Mouse (Mus musculus): ENCODE data around the gene Slc35g3. TPM values are rescaled to one million over a fixed set of nuclear protein-coding genes. Genes with fewer than 3 reads are reported as not detected.
A peak's percentile ranks its signal among the peaks of the same experiment; 100 is the strongest.

Slc35g3 gene
- polyA plus RNA-seq (2016; fragmentation: Nextera tagmentation; extraction: Ambion mirVana), result 0.50 TPM in 1 of 2 replicates, not detected in the other

DNA sequence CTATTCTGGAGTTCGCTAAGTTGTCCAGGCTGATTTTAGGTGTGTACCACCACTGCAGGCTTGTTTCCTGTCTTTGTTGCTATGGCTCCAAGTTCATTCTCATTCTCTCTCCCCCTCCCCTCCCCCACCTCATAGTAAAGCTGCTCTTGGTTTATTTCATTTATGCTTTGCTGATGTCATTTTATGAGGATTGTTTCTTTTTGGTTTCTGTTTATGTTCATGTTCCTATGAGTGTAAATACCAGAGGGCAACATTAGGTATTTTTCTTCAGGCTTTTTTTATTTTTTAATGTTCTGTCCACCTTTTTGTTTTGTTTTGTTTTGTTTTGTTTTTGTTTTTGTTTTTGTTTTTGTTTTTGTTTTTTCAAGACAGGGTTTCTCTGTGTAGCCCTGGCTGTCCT lies at the start of gene Slc35g3:
TSS of gene Slc35g3 (minus strand) at position 101 of the 400 bp plus-strand sequence.
- Histone ChIP-seq H3K4me3 (peak within 1 kb of the TSS; percentile 21), H3K27me3 (ENCODE audit: insufficient read depth, poor library complexity, severe bottlenecking) (peaks cover under 1% of the 10 kb centered on the region; the same call in 1 of the 2 replicates), H3K4me1 (replicated peaks) (peaks cover 47% of the 10 kb centered on the region), H3K27ac (peak within 1 kb of the TSS; percentile 97), H3K36me3 (no peaks in the 10 kb centered on the region), H3K9me3 (no peaks in the 10 kb centered on the region)
- 77% methylated on average over 1 of the region's 1 CpGs for WGBS
- no peak for DNase-seq (ENCODE audit: low spot score)

DNA sequence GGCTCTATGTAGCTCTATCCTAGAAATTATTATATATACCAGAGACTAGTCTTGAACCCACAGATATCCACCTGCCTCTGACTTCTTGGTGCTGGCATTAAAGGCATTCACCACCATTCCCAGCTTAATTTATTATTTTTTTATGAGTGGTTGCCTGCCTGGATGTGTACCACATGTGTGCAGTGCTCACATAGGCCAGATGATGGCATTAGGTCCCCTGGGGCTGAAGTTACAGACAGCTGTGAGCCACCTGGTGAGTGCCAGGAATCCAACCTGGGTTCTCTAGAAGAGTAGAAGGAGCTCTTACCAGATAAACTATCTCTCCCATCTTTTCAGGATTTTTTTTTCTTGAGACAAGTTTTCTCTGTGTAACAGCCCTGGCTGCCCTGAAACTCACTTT lies 48.5 kb upstream of the Slc35g3 start:
- H3K27ac ChIP-seq, result no peak overlapping the region
- peaks cover 22% of the 10 kb centered on the region for H3K27me3 ChIP-seq (ENCODE audit: insufficient read depth, poor library complexity, severe bottlenecking)
- no peak overlapping the region for H3K4me3 ChIP-seq
- H3K9me3 ChIP-seq, result peaks cover 4% of the 10 kb centered on the region; the same call in 1 of the 2 replicates
- no peaks in the 10 kb centered on the region for H3K4me1 ChIP-seq (replicated peaks)
- no peaks in the 10 kb centered on the region for H3K36me3 ChIP-seq
- no peak for DNase-seq (ENCODE audit: low spot score)

DNA sequence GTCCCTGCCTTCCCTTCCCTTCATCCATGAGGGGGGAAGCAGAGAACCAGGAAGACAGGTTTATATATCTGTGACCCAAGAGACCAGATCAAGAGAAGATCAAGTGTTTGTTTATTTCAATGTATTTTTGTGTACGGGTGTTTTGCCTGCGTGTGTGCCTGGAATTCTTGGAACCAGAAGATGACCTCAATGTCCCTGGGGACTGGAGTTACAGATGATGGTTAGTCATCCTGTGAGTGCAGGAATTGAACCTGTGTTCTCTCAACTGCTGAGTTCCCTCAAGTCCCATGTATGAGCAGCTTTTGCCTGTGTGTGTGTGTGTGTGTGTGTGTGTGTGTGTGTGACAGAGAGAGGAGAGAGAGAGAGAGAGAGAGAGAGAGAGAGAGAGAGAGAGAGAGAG lies 45.9 kb upstream of the Slc35g3 start:
- H3K9me3 ChIP-seq, result peaks cover 4% of the 10 kb centered on the region; the same call in 1 of the 2 replicates
- no peak for DNase-seq (ENCODE audit: low spot score)
- no peak overlapping the region for H3K27ac ChIP-seq
- peaks cover 25% of the 10 kb centered on the region for H3K4me1 ChIP-seq (replicated peaks)
- 82% methylated on average over 2 of the region's 2 CpGs for WGBS
- no peak overlapping the region for H3K4me3 ChIP-seq
- no peaks in the 10 kb centered on the region for H3K36me3 ChIP-seq
- peaks cover 48% of the 10 kb centered on the region for H3K27me3 ChIP-seq (ENCODE audit: insufficient read depth, poor library complexity, severe bottlenecking)

DNA sequence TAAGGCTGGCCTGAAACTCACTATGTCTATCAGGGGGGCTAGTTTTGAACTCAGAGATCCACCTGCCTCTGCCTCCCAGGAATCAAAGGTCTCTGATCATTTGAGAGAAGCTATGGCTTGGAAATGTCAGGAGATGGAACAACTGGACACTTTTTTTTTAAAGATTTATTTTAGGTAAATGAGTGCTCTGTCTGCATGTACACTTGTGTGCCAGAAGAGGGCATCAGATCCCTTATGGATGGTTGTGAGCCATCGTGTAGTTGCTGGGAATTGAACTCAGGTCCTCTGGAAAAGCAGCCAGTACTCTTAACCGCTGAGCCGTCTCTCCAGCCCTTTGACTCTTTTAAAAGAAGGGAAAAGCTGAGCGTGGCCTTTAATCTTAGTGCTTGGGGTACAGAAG lies 44.6 kb upstream of the Slc35g3 start:
- Histone ChIP-seq H3K9me3 (peaks cover 4% of the 10 kb centered on the region; the same call in 1 of the 2 replicates), H3K27ac (no peak overlapping the region), H3K27me3 (ENCODE audit: insufficient read depth, poor library complexity, severe bottlenecking) (peaks cover 61% of the 10 kb centered on the region), H3K36me3 (no peaks in the 10 kb centered on the region), H3K4me1 (replicated peaks) (peaks cover 38% of the 10 kb centered on the region), H3K4me3 (no peak overlapping the region)
- no peak for DNase-seq (ENCODE audit: low spot score)
- 83% methylated on average over 4 of the region's 4 CpGs for WGBS

DNA sequence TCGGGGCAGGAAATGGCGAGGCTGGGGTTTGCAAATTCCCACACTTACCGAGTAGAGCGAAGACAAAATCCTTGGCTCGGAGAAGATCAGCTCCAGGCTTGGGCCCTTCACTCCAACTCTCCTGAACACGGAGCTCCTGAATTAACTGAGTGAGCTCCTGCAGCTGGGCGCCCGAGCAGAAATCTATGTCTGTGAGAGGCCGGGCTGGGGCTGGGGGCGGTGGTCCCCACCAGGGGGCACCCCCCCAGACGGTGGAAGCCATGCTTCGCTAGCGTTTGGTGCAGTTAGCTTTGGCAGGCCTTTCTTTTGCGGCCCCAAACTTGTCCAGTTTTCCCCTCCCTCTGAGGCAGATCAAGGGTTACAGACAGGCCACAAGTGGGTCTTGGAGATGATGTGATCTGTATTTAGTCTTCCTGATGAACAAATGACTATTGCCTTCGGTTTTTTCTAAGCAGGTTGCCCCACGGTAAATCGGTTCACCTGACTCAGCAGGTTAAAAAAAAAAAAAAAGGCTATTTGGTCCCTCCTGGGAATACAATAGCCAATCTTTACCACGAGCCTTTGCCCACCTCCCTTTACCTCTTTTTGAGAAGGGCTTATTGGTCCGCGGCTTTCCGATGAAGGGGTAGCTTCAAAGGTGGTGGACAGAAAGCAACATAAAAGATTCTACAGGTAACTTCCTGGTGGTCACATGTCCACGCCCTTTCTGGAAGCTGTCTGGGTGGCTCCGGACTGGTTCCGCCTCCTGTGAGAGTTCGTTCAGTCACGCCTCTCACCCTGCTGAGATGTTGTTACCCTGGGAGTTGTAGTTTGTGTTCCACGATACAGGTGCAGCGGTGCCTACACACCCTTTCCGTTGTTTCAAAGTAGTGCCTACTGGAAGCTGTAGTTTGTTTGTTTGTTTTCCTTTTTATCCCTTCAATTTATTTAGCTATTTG lies 43.5 kb upstream of the Slc35g3 start, which contains the start of gene Tmem102:
TSS of gene Tmem102 (minus strand) at position 653 of the 938 bp plus-strand sequence.
- Histone ChIP-seq H3K27ac (no peak within 1 kb of the TSS), H3K4me1 (replicated peaks) (peaks cover 49% of the 10 kb centered on the region), H3K4me3 (peak within 1 kb of the TSS; percentile 66), H3K27me3 (ENCODE audit: insufficient read depth, poor library complexity, severe bottlenecking) (peaks cover 72% of the 10 kb centered on the region), H3K36me3 (no peaks in the 10 kb centered on the region), H3K9me3 (peaks cover 4% of the 10 kb centered on the region; the same call in 1 of the 2 replicates)
- 5% methylated on average over 29 of the region's 29 CpGs for WGBS
- DNase-seq (ENCODE audit: low spot score), result peak; percentile 17

DNA sequence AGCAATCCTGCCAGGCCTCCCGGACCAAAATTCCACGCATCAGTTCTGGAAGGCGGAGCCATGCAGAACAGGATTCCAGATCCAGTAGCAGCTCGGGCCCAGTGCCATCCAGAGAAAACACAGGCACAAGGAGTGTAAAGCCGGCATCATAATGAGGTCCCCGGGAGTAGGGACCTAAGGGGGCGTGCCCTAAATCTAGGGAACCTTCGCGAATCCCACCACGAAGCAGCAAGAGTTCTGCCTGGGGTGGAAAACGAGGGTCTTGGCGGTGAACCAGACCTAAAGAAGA lies 42.8 kb upstream of the Slc35g3 start:
- Histone ChIP-seq H3K36me3 (no peaks in the 10 kb centered on the region), H3K4me3 (peak overlapping the region; percentile 66), H3K9me3 (peaks cover 4% of the 10 kb centered on the region; the same call in 1 of the 2 replicates), H3K27me3 (ENCODE audit: insufficient read depth, poor library complexity, severe bottlenecking) (peaks cover 79% of the 10 kb centered on the region), H3K4me1 (replicated peaks) (peaks cover 55% of the 10 kb centered on the region), H3K27ac (no peak overlapping the region)
- DNase-seq (ENCODE audit: low spot score), result no peak
- WGBS, result 5% methylated on average over 12 of the region's 12 CpGs

DNA sequence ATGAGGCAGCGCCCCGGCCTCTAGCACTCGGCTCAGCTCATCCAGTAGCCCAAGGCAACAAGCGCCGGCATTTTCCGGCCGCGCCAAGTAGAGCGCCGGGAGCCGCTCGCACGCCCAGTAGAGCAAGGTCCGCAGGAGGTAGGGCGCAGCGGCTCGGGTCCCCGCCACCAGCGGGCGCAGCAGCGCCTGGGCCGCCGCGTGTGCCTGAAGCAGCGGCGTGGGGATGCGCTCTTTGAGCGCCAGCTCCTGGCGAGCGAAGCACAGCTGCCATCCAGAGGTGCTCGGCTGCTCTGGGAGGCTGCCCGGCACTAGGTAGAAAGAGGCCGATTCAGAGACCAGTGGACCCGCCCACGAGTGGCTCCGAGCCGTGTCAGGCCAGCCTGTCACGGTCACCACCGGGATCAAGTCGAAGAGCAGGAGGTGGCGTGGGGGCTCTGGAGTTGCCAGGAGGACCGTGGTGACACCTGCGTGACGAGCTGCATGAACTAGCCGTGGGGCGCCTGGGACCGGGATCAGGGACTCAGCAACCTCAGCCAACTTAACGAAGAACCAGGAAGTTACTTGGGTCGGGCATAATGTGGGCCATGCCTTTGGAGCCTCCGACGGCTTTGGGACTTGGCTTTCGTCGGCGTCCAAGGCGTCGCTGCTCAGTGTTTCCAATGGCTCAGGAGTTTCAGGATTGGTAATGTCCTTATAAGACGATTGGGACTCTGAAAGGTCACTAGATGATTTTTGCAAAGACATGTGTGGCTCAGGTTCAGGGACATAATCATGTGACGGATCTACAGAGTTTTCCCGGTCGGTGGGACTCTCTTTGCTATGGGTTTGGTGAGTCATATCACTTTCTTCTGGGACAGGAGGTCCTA lies 42.3 kb upstream of the Slc35g3 start:
- H3K9me3 ChIP-seq, result peaks cover 4% of the 10 kb centered on the region; the same call in 1 of the 2 replicates
- peak; percentile 74 for DNase-seq (ENCODE audit: low spot score)
- peak overlapping the region; percentile 66 for H3K4me3 ChIP-seq
- no peaks in the 10 kb centered on the region for H3K36me3 ChIP-seq
- H3K27me3 ChIP-seq (ENCODE audit: insufficient read depth, poor library complexity, severe bottlenecking), result peaks cover 84% of the 10 kb centered on the region
- peaks cover 61% of the 10 kb centered on the region for H3K4me1 ChIP-seq (replicated peaks)
- 2% methylated on average over 60 of the region's 60 CpGs for WGBS
- peak overlapping the region; percentile 72 for H3K27ac ChIP-seq

DNA sequence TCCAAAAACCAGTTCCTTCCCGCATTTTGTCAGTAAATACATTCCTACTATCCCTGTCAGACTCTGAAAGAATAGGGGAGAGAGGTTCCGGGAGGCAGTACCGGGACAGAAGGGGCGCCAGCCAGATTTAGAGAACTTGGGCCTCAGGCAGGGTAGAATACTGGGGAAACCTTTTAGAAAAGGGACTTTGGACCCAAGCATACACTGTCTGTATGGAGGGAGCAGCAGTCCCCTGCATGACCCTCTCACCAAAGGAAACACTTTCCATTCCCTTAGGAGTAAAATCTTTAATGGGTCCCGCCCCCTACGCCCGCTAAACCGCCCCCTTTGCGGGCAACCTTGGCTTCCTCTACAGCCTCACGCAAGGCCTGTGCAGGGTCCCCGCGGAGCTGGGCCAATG lies 41.6 kb upstream of the Slc35g3 start:
- Histone ChIP-seq H3K4me3 (peak overlapping the region; percentile 66), H3K9me3 (peaks cover 4% of the 10 kb centered on the region; the same call in 1 of the 2 replicates), H3K36me3 (no peaks in the 10 kb centered on the region), H3K27me3 (ENCODE audit: insufficient read depth, poor library complexity, severe bottlenecking) (peaks cover 91% of the 10 kb centered on the region), H3K4me1 (replicated peaks) (peaks cover 67% of the 10 kb centered on the region), H3K27ac (peak overlapping the region; percentile 72)
- DNase-seq (ENCODE audit: low spot score), result no peak
- 3% methylated on average over 12 of the region's 12 CpGs for WGBS

DNA sequence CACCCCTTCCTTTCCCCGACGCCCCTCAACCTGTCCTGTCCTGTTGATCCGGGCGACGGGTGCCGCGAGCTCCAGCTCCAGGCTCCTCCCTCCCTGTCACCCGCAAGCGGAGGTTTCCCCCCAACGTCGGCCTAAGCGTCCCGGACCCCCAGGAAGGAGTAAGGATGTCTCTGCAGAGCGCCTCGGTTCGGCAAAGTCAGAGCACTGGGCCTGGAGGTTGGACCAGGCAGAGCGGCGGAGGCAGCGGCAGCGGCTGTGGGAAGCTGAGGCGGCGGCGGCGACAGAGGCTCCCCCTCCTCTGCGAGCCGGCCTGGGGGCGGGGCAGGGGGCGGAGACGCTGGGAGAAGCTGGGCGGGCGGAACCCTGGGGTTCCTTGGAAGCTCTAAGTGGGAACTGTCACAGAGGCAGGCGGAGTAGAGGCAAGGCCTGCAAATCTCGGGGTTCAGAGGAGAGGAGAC lies 40.9 kb upstream of the Slc35g3 start:
- peaks cover 97% of the 10 kb centered on the region for H3K27me3 ChIP-seq (ENCODE audit: insufficient read depth, poor library complexity, severe bottlenecking)
- H3K4me3 ChIP-seq, result peak overlapping the region; percentile 66
- DNase-seq (ENCODE audit: low spot score), result peak; percentile 80
- peak overlapping the region; percentile 82 for H3K27ac ChIP-seq
- H3K36me3 ChIP-seq, result no peaks in the 10 kb centered on the region
- under 1% methylated on average over 33 of the region's 33 CpGs for WGBS
- peaks cover 71% of the 10 kb centered on the region for H3K4me1 ChIP-seq (replicated peaks)
- peaks cover 4% of the 10 kb centered on the region; the same call in 1 of the 2 replicates for H3K9me3 ChIP-seq

DNA sequence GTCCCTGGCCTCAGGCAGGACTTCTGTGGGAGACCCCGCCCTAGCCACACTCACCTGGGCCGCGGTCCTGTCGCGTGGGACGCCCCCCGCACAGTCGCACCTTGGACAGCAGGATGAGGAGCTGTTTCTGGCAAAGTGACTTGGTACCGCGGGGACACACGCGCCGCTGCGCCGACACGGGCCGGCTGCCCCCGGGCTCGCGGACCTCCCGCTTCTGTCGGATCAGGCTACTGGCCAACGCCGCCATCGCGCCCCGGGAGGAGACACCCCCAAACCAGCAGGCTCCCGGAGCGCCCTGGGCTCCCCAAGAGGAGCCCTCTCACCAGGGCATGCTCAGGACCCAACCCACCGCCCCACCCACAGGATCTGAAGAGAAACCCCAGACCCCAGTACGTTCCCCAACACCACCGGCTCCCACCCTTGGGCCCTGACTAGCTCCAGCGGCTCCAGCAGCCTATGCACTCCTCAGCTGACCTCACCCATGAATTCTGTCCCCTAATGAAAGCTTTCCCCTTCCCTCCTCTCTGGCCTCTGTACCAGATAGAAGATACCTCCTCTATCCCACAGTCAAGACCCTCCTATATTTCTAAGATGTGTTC lies 39.7 kb upstream of the Slc35g3 start, which contains the start of gene Fgf11:
TSS of gene Fgf11 (minus strand) at position 479 of the 599 bp plus-strand sequence.
- H3K36me3 ChIP-seq, result no peaks in the 10 kb centered on the region
- DNase-seq (ENCODE audit: low spot score), result peak; percentile 30
- 1% methylated on average over 33 of the region's 33 CpGs for WGBS
- H3K27ac ChIP-seq, result peak within 1 kb of the TSS; percentile 96
- peaks cover 71% of the 10 kb centered on the region for H3K4me1 ChIP-seq (replicated peaks)
- peak within 1 kb of the TSS; percentile 66 for H3K4me3 ChIP-seq
- peaks cover 99% of the 10 kb centered on the region for H3K27me3 ChIP-seq (ENCODE audit: insufficient read depth, poor library complexity, severe bottlenecking)
- peaks cover 2% of the 10 kb centered on the region; the same call in 1 of the 2 replicates for H3K9me3 ChIP-seq

DNA sequence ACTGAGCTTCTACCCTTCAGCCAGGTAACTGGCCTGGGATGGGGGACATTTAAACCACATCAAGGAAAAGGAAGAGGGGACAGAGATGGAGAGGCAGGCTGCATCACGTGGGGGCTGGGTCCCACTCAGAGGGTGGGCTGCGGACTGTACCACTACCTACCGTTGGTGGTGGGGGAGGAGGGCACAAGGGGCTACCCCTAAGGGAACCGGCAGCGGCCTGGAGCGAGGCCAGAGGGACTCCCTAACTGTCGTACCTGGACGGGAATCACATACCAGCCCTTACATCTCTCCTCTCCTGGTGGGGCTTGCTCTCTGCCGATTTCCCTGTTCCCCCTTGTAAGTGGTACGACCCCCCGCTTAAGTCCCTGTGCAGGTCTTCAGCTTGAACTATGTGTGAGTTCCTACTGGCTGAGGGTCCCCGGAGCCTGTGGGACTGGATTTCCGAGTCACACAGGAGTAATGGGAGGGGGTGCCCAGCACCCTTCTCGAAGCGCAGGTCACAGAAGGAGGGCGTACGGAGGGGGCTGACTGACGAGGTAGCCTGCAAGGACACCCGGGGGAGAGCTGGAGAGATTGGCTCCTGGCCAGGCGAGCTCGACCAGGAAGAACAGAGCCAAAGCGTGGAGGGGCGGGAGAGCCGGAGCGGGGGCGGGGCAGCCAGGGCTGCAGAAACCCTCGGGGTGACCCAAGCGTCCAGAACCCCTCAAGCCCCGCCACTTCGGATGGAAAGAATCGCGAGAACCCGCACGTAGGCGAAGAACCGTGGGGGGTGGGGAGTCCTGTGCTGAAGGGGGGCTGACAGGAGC lies 38.8 kb upstream of the Slc35g3 start:
- Histone ChIP-seq H3K4me3 (peak overlapping the region; percentile 66), H3K4me1 (replicated peaks) (peaks cover 77% of the 10 kb centered on the region), H3K36me3 (no peaks in the 10 kb centered on the region), H3K9me3 (no peaks in the 10 kb centered on the region), H3K27me3 (ENCODE audit: insufficient read depth, poor library complexity, severe bottlenecking) (peaks cover 99% of the 10 kb centered on the region), H3K27ac (peak overlapping the region; percentile 96)
- DNase-seq (ENCODE audit: low spot score), result peak; percentile 86
- under 1% methylated on average over 36 of the region's 36 CpGs for WGBS

DNA sequence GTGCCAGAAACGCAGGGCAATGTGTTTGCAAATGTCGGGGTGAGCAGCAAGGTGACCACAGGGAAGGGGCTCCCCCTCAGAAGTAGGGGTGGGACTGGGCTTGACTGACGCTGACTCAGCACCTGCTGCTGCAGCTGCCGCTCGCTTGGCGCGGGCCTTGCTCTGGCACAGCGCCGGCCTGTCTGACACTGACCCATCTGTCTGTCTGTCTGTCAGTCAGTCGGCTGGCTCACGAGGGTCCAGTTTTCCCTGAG lies 38.3 kb upstream of the Slc35g3 start:
- 1% methylated on average over 11 of the region's 11 CpGs for WGBS
- H3K4me1 ChIP-seq (replicated peaks), result peaks cover 81% of the 10 kb centered on the region
- H3K9me3 ChIP-seq, result no peaks in the 10 kb centered on the region
- no peaks in the 10 kb centered on the region for H3K36me3 ChIP-seq
- no peak for DNase-seq (ENCODE audit: low spot score)
- peaks cover 96% of the 10 kb centered on the region for H3K27me3 ChIP-seq (ENCODE audit: insufficient read depth, poor library complexity, severe bottlenecking)
- H3K27ac ChIP-seq, result peak overlapping the region; percentile 96
- H3K4me3 ChIP-seq, result peak overlapping the region; percentile 66
